Mouse (Mus musculus) embryonic facial prominence, embryonic 14.5 days (tissue): ENCODE results near the gene Gm20830. TPM values are rescaled to one million over a fixed set of nuclear protein-coding genes. Genes with fewer than 3 reads are reported as not detected.
"Not testable (repeated sequence)": the region's sequence is repeated elsewhere in the genome, so short reads cannot be mapped to it uniquely, and the experiment has no call there.

ENCODE experiments used
- ATAC-seq: fragments of 200-750 bp; cut with Nextera tagmentation; 2 replicates; pipeline ENCODE4 v1.8.0; 2017; ENCODE audit warnings: low read depth, moderate number of reproducible peaks, moderate TSS enrichment
- DNase-seq: peaks from one replicate; pipeline ENCODE4 v3.0.0-alpha.2; 2015; ENCODE audit warnings: low spot score
- H3K27ac ChIP-seq: fragments of 300-500 bp; sonication (generic); replicated peaks from 2 replicates; pipeline ENCODE4 v1.5.1; 2014; ENCODE audit warnings: low read depth, mild to moderate bottlenecking, low read length, moderate library complexity
- H3K27me3 ChIP-seq: fragments of 300-500 bp; sonication (generic); replicated peaks from 2 replicates; pipeline ENCODE4 v1.6.1; 2014; ENCODE audit warnings: low read length; ENCODE audit not compliant: control insufficient read depth, insufficient read depth
- H3K36me3 ChIP-seq: fragments of 300-500 bp; sonication (generic); 2 replicates; pipeline ENCODE4 v1.6.1; 2014; ENCODE audit warnings: low read length, mixed read lengths; ENCODE audit not compliant: control insufficient read depth, insufficient read depth
- H3K4me1 ChIP-seq: fragments of 300-500 bp; sonication (generic); 2 replicates; pipeline ENCODE4 v1.6.1; 2014; ENCODE audit warnings: antibody characterized with exemption, low read length; ENCODE audit not compliant: control insufficient read depth, insufficient read depth
- H3K4me2 ChIP-seq: fragments of 300-500 bp; sonication (generic); 2 replicates; pipeline ENCODE4 v1.6.1; 2014; ENCODE audit warnings: low read depth, mild to moderate bottlenecking, low read length, moderate library complexity, mixed read lengths
- H3K4me3 ChIP-seq: fragments of 300-500 bp; sonication (generic); 2 replicates; pipeline ENCODE4 v1.5.1; 2014; ENCODE audit warnings: low read depth, mild to moderate bottlenecking, low read length
- H3K9ac ChIP-seq: fragments of 300-500 bp; sonication (generic); 2 replicates; pipeline ENCODE4 v1.6.1; 2014; ENCODE audit warnings: low read depth, mild to moderate bottlenecking, low read length, moderate library complexity, mixed read lengths
- H3K9me3 ChIP-seq: fragments of 300-500 bp; sonication (generic); 2 replicates; pipeline ENCODE4 v1.6.1; 2016; ENCODE audit warnings: low read length; ENCODE audit not compliant: control insufficient read depth
- WGBS: fragments of 180-500 bp; shearing (Covaris S2); extraction: QIAGEN DNeasy Blood & Tissue Kit; methylation state at CpG from one replicate; pipeline ENCODE4 v1.1.7; 2014; 5-methylcytosine and 5-hydroxymethylcytosine counted together
- polyA plus RNA-seq: library from polyadenylated mRNA; unstranded; fragments of >200 nt; fragmentation: Nextera tagmentation; extraction: Ambion mirVana; gene quantifications from 2 replicates; pipeline ENCODE4 v1.2.1, GENCODE M21; 2014

The Gm20830 gene
- not detected in 2 replicates for polyA plus RNA-seq

- H3K4me2 ChIP-seq, H3K4me3 ChIP-seq, H3K9me3 ChIP-seq, H3K9ac ChIP-seq, H3K27ac ChIP-seq, ATAC-seq, H3K27me3 ChIP-seq, H3K4me1 ChIP-seq, DNase-seq, H3K36me3 ChIP-seq: not testable (repeated sequence)
- 20% methylated on average over 1 of the region's 3 CpGs for WGBS
These were observed at the start of gene Gm20830 for GRCm38 (mm10) chrY:6918182-6918581. TSS of gene Gm20830 (minus strand) at chrY:6918282.

Other genes with a start within 250 kb of the Gm20830 start
- not detected in 2 replicates for gene Gm21719, start 235.4 kb downstream of the Gm20830 start, polyA plus RNA-seq